Mouse (Mus musculus) erythroblast, embryonic 14.5 days (primary cell): Measurements from ENCODE around the gene Dmwd. TPM values are rescaled to one million over a fixed set of nuclear protein-coding genes. Genes with fewer than 3 reads are reported as not detected.
"Not testable (repeated sequence)": the region's sequence is repeated elsewhere in the genome, so short reads cannot be mapped to it uniquely, and the experiment has no call there.

Experiments used
- H3K27me3 ChIP-seq: 2 replicates; pipeline ENCODE4 v1.6.1; 2012; ENCODE audit warnings: inconsistent platforms; ENCODE audit not compliant: control insufficient read depth
- H3K36me3 ChIP-seq: 2 replicates; pipeline ENCODE4 v1.6.1; 2012; ENCODE audit warnings: mild to moderate bottlenecking, inconsistent platforms; ENCODE audit not compliant: control insufficient read depth
- H3K4me1 ChIP-seq: 2 replicates; pipeline ENCODE4 v1.6.1; 2012; ENCODE audit warnings: inconsistent platforms; ENCODE audit not compliant: control insufficient read depth
- H3K4me3 ChIP-seq: replicated peaks from 2 replicates; pipeline ENCODE3; 2012; ENCODE audit warnings: moderate library complexity, mild to moderate bottlenecking, inconsistent platforms
- H3K9me3 ChIP-seq: 2 replicates; pipeline ENCODE4 v1.6.1; 2012; ENCODE audit warnings: low read length, inconsistent platforms, mixed read lengths; ENCODE audit not compliant: control insufficient read depth
- GATA1 ChIP-seq: IDR thresholded peaks from 2 replicates; pipeline ENCODE4 v1.6.1; 2012; ENCODE audit warnings: low read length, inconsistent platforms, mixed read lengths
- TAL1 ChIP-seq: IDR thresholded peaks from 3 replicates; pipeline ENCODE4 v1.6.1; 2012; ENCODE audit warnings: low read length, inconsistent platforms, mixed read lengths
- polyA plus RNA-seq: library from polyadenylated mRNA; stranded (reverse); fragments of >175 nt; gene quantifications from 2 replicates; pipeline ENCODE4 v1.2.3, GENCODE M21; 2012

Gene Dmwd
- polyA plus RNA-seq, 1 experiment: 8.5 TPM

DNA sequence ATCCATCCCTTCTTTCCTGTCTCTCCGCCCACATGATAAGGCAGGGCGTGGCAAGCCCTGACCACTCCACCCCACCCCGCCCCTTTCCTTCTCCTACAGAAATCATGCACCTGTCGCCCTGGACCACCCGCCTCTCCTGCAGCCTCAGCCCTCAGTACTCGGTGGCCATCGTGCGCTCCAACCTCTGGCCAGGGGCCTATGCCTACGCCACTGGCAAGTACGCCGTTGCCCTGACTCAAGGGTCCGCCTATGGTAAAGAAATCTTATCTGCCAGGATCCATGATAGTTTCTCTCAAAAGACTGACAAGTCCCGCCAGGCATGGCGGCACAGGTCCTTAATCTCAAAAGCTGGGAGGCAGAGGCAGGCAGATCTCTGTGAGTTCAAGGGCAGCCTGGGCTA, 8.1 kb upstream of the Dmwd start:
- Histone ChIP-seq H3K27me3 (peaks cover 42% of the 10 kb centered on the region), H3K4me1 (peaks cover 5% of the 10 kb centered on the region), H3K36me3 (no peaks in the 10 kb centered on the region), H3K9me3 (no peaks in the 10 kb centered on the region; the same call in 1 of the 2 replicates), H3K4me3 (no peak overlapping the region)
- TF ChIP-seq TAL1 (no peak), GATA1 (no peak)

DNA sequence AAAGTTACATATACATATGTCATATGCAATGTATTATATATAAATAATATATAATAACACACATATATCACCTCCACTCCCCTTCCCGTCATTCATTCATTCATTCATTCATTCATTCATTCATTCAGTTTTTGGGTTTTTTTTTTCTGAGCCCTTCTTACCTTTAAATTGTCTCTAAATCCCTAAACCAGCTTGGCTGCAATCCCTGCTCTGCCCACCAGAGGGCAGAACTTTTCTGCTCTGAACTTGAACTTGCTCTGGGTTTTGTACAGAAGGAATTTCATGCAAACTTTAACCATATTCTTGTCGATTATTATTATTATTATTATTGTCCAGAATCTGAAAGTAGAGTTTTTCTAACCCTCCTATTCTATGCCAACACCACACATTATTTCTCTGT, 7.3 kb upstream of the Dmwd start:
- no peak for TF ChIP-seq GATA1
- no peak for TF ChIP-seq TAL1
- peaks cover 39% of the 10 kb centered on the region for H3K27me3 ChIP-seq
- peaks cover 5% of the 10 kb centered on the region for H3K4me1 ChIP-seq
- no peaks in the 10 kb centered on the region; the same call in 1 of the 2 replicates for H3K9me3 ChIP-seq
- no peak overlapping the region for H3K4me3 ChIP-seq
- H3K36me3 ChIP-seq: no peaks in the 10 kb centered on the region

DNA sequence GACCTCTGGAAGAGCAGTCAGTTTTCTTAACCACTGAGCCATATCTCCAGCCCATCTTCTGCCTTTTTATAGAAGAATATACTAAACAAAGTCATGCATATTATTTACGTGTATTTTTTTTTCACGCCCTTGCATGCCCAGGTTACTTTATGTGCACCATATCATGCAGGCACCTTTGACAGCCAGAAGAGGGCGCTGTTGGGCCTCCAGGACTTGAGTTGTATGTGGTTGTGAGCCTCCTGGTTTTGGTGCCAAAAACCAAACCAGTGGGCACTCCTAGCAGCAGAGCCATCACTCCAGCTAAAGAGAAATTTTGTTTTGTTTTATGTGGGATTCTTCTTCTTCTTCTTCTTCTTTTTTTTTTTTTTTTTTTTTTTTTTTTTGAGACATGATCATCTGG, 6.5 kb upstream of the Dmwd start:
- H3K27me3 ChIP-seq: peaks cover 32% of the 10 kb centered on the region
- H3K4me3 ChIP-seq: no peak overlapping the region

DNA sequence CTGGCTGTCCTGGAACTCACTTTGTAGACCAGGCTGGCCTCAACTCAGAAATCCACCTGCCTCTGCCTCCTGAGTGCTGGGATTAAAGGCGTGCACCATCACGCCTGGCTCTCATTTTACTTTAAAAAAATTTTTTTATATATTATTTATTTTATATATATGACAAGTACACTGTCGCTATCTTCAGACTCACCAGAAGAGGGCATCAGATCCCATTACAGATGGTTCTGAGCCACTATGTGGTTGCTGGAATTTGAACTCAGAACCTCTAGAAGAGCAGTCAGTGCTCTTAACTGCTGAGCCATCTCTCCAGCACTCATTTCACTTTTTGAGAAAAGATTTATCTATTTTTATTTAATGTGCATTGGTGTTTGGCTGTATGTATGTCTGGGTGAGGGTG, 5.0 kb upstream of the Dmwd start:
- not testable (repeated sequence) for H3K9me3 ChIP-seq, H3K4me3 ChIP-seq, H3K36me3 ChIP-seq
- H3K4me1 ChIP-seq: peaks cover 18% of the 10 kb centered on the region
- H3K27me3 ChIP-seq: peaks cover 17% of the 10 kb centered on the region

More for the DNA sequence above, 6.5 kb upstream of the Dmwd start:
- Histone ChIP-seq H3K36me3 (no peaks in the 10 kb centered on the region), H3K9me3 (no peaks in the 10 kb centered on the region; the same call in 1 of the 2 replicates), H3K4me1 (peaks cover 5% of the 10 kb centered on the region)
- TF ChIP-seq TAL1 (no peak), GATA1 (no peak)

DNA sequence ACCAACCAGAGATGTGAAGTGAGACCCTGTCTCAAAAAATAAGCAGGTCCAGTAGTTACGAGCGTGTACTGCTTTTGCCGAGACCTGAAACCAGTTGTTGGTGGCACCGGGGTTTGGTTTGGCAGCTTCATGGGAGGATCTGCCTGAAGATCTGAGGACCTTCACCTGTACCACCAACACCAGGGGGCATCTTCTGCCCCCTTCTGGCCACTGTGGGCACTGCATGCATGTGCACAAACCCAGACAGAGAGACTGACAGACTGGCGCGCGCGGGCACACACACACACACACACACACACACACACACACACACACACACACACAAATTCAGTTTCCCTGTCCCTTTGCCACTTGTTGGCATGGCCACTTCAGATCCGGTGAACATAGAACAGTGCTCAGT, 2.5 kb upstream of the Dmwd start:
- H3K9me3 ChIP-seq: no peaks in the 10 kb centered on the region
- peaks cover 34% of the 10 kb centered on the region for H3K4me1 ChIP-seq
- H3K4me3 ChIP-seq: no peak overlapping the region
- H3K36me3 ChIP-seq: peaks cover 9% of the 10 kb centered on the region
- no peaks in the 10 kb centered on the region for H3K27me3 ChIP-seq
- no peak for TF ChIP-seq TAL1
- TF ChIP-seq GATA1: no peak

DNA sequence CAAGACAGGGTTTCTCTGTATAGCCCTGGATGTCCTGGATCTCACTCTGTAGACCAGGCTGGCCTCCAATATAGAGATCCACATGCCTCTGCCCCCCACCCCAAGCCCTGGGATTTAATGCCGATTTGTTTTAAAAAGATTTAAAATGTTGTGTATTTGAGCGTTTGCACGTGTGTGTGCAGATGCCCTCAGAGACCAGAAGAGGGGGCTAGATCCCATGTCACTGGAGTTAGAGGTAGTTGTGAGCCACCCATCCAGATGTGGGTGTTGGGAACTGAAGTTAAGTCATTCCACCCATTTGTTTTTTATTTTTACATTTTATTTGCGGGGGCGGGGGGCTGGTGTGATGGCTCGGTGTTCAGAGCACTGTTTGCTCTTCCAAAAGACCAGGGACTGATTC, 1.5 kb upstream of the Dmwd start:
- no peaks in the 10 kb centered on the region for H3K27me3 ChIP-seq
- no peak overlapping the region for H3K4me3 ChIP-seq
- peaks cover 18% of the 10 kb centered on the region for H3K36me3 ChIP-seq
- no peaks in the 10 kb centered on the region for H3K9me3 ChIP-seq
- H3K4me1 ChIP-seq: peaks cover 38% of the 10 kb centered on the region
- TF ChIP-seq GATA1 (no peak), TAL1 (no peak)

DNA sequence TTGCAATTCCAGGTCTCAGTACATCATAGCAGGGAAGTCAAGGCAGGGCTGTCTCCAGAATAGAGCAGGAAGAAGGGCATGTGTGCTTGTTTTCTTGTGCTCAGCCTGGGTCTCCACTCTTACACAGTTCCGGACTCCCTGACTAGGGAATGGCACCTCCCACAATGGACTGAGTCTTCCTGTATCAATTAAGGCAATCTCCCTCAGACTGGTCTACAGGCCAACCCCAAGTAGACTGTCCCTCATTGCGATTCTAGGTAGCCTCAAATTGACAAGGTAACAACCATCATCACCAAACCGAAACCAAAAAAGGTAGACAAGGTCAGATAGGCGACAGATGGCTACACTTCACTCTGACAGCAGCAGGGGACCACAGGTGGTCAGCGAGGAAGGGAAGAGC, 796 bp upstream of the Dmwd start:
- Histone ChIP-seq H3K4me3 (peak overlapping the region; percentile 83), H3K4me1 (peaks cover 38% of the 10 kb centered on the region), H3K9me3 (no peaks in the 10 kb centered on the region), H3K27me3 (no peaks in the 10 kb centered on the region), H3K36me3 (peaks cover 25% of the 10 kb centered on the region)
- TF ChIP-seq GATA1 (no peak), TAL1 (no peak)

DNA sequence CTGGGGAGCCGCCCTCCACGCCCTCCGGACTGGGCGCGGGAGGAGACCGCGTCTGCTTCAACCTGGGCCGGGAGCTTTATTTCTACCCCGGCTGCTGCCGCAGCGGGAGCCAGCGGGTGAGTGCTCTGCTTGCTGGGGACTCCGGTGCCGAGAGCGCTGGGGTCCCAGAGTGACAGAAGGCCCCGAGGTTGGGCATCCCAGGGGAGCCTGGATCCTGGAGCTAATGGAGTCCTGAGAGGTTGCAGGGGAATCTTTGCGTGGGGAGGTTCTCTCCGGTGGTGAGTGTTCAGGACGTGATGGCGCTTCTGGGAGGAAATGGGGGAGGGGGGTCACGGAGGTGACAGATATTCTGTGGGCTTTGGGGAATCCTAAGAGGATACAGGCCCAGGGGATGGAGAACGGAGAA, 562 bp downstream of the Dmwd start:
- Histone ChIP-seq H3K4me3 (peak overlapping the region; percentile 83), H3K4me1 (peaks cover 38% of the 10 kb centered on the region), H3K9me3 (no peaks in the 10 kb centered on the region), H3K27me3 (no peaks in the 10 kb centered on the region), H3K36me3 (peaks cover 39% of the 10 kb centered on the region)
- TF ChIP-seq TAL1: no peak

DNA sequence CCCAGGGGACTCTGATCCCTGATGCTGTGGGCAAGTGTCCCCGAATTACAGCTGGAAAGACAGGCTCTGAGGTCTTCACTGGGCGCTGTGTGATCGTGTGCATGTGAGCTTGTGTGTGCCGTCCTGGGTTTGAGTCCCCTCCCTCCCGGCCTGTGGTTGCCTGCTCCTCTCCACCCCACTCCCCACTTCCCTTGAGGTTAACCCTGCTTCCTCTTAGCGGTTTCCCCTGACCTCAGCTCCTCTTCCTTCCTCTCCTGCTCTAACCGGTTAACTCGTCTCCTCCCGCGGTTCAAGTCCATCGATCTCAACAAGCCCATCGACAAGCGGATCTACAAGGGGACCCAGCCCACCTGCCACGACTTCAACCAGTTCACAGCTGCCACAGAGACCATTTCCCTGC, 1.7 kb downstream of the Dmwd start:
- H3K4me3 ChIP-seq: peak overlapping the region; percentile 19
- H3K27me3 ChIP-seq: no peaks in the 10 kb centered on the region
- no peak for TF ChIP-seq TAL1
- TF ChIP-seq GATA1: no peak
- H3K4me1 ChIP-seq: peaks cover 38% of the 10 kb centered on the region
- peaks cover 51% of the 10 kb centered on the region for H3K36me3 ChIP-seq
- H3K9me3 ChIP-seq: no peaks in the 10 kb centered on the region

DNA sequence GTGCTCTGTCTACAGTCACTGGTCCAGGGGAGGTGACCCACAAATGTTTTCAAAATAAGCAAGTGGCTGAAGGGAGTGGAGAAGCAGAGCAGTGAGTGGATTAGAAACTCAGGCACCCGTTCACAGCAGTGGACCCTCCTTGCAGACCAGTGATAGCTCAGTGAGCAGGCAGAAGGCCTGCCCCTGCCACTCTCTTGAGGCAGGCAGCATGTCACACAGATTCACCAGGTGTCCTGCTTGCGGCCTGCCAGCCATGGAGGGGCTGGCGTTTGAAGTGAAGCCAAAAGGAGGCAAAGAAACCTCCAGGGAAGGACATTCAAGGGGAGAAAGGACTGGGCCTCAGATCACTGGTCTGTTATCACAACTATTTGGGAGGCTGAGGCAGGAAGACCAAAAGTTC, 2.7 kb downstream of the Dmwd start:
- TF ChIP-seq GATA1 (no peak), TAL1 (no peak)
- Histone ChIP-seq H3K27me3 (no peaks in the 10 kb centered on the region), H3K4me3 (no peak overlapping the region), H3K4me1 (peaks cover 39% of the 10 kb centered on the region), H3K9me3 (no peaks in the 10 kb centered on the region), H3K36me3 (peaks cover 53% of the 10 kb centered on the region)
